Mouse (Mus musculus) midbrain, embryonic 15.5 days (tissue): ENCODE measurements around the gene Slc35c2. TPM values are rescaled to one million over a fixed set of nuclear protein-coding genes. Genes with fewer than 3 reads are reported as not detected.
A peak's percentile ranks its signal among the peaks of the same experiment; 100 is the strongest.

Source experiments
- ATAC-seq: fragments of 200-750 bp; cut with Nextera tagmentation; replicated peaks from 2 replicates; pipeline ENCODE4 v1.8.0; 2017; ENCODE audit warnings: moderate TSS enrichment
- H3K27ac ChIP-seq: fragments of 300-500 bp; sonication (generic); 2 replicates; pipeline ENCODE4 v1.5.1; 2015; ENCODE audit warnings: mild to moderate bottlenecking, inconsistent platforms
- H3K27me3 ChIP-seq: fragments of 300-500 bp; sonication (generic); replicated peaks from 2 replicates; pipeline ENCODE4 v1.6.1; 2015; ENCODE audit warnings: inconsistent platforms
- H3K36me3 ChIP-seq: fragments of 300-500 bp; sonication (generic); replicated peaks from 2 replicates; pipeline ENCODE4 v1.6.1; 2015; ENCODE audit warnings: inconsistent platforms
- H3K4me1 ChIP-seq: fragments of 300-500 bp; sonication (generic); 2 replicates; pipeline ENCODE4 v1.6.1; 2015; ENCODE audit warnings: inconsistent platforms
- H3K4me2 ChIP-seq: fragments of 300-500 bp; sonication (generic); 2 replicates; pipeline ENCODE4 v1.6.1; 2015; ENCODE audit warnings: inconsistent platforms, mild to moderate bottlenecking, moderate library complexity
- H3K4me3 ChIP-seq: fragments of 300-500 bp; sonication (generic); 2 replicates; pipeline ENCODE4 v1.5.1; 2015; ENCODE audit warnings: mild to moderate bottlenecking, inconsistent platforms
- H3K9ac ChIP-seq: fragments of 300-500 bp; sonication (generic); 2 replicates; pipeline ENCODE4 v1.6.1; 2015; ENCODE audit warnings: mild to moderate bottlenecking, inconsistent platforms
- H3K9me3 ChIP-seq: fragments of 300-500 bp; sonication (generic); 2 replicates; pipeline ENCODE4 v1.6.1; 2016; ENCODE audit warnings: inconsistent platforms
- WGBS: fragments of 180-500 bp; shearing (Covaris S2); methylation state at CpG from one replicate; pipeline ENCODE4 v1.1.7; 2015; ENCODE audit warnings: mixed read lengths; 5-methylcytosine and 5-hydroxymethylcytosine counted together
- polyA plus RNA-seq: library from polyadenylated mRNA; unstranded; fragments of >200 nt; fragmentation: Nextera tagmentation; extraction: Ambion mirVana; gene quantifications from 2 replicates; pipeline ENCODE4 v1.2.1, GENCODE M21; 2015

The Slc35c2 gene
- polyA plus RNA-seq, 1 experiment from 2014 or later = 72.8 TPM

- H3K27ac ChIP-seq = peak overlapping the region; percentile 53
These were observed 33.8 kb upstream of the Slc35c2 start for GRCm38 (mm10) chr2:165321381-165321888.

GRCm38 (mm10) chr2:165320531-165321150 lies 33.0 kb upstream of the Slc35c2 start:
- H3K27ac ChIP-seq = peak overlapping the region; percentile 53
- H3K9me3 ChIP-seq = no peaks in the 10 kb centered on the region
- no peak for ATAC-seq
- no peaks in the 10 kb centered on the region for H3K36me3 ChIP-seq
- H3K9ac ChIP-seq = no peak overlapping the region
- H3K27me3 ChIP-seq = no peaks in the 10 kb centered on the region
- peaks cover 87% of the 10 kb centered on the region for H3K4me1 ChIP-seq
- H3K4me3 ChIP-seq = no peak overlapping the region
- WGBS = 65% methylated on average over 12 of the region's 12 CpGs
- H3K4me2 ChIP-seq = no peak overlapping the region

More at GRCm38 (mm10) chr2:165321381-165321888, 33.8 kb upstream of the Slc35c2 start:
- Histone ChIP-seq H3K9me3 (no peaks in the 10 kb centered on the region), H3K36me3 (no peaks in the 10 kb centered on the region), H3K4me2 (no peak overlapping the region), H3K27me3 (no peaks in the 10 kb centered on the region), H3K9ac (no peak overlapping the region), H3K4me1 (peaks cover 80% of the 10 kb centered on the region), H3K4me3 (no peak overlapping the region)
- ATAC-seq = no peak
- 51% methylated on average over 8 of the region's 8 CpGs for whole genome bisulfite sequencing

GRCm38 (mm10) chr2:165319503-165319902 lies 31.8 kb upstream of the Slc35c2 start:
- H3K9ac ChIP-seq = no peak overlapping the region
- 82% methylated on average over 4 of the region's 4 CpGs for WGBS
- no peak for ATAC-seq
- H3K4me3 ChIP-seq = no peak overlapping the region
- H3K36me3 ChIP-seq = peaks cover 7% of the 10 kb centered on the region; the same call in 1 of the 2 replicates
- H3K4me2 ChIP-seq = no peak overlapping the region
- H3K9me3 ChIP-seq = no peaks in the 10 kb centered on the region
- no peaks in the 10 kb centered on the region for H3K27me3 ChIP-seq
- no peak overlapping the region for H3K27ac ChIP-seq
- peaks cover 75% of the 10 kb centered on the region for H3K4me1 ChIP-seq

- no peak overlapping the region for H3K4me3 ChIP-seq
- peaks cover 7% of the 10 kb centered on the region; the same call in 1 of the 2 replicates for H3K36me3 ChIP-seq
- H3K27ac ChIP-seq = peak overlapping the region; percentile 84; the same call in 1 of the 2 replicates
- no peaks in the 10 kb centered on the region for H3K9me3 ChIP-seq
- no peak for ATAC-seq
- H3K27me3 ChIP-seq = no peaks in the 10 kb centered on the region
- no peak overlapping the region for H3K9ac ChIP-seq
- whole genome bisulfite sequencing = 77% methylated on average over 7 of the region's 7 CpGs
- peaks cover 70% of the 10 kb centered on the region for H3K4me1 ChIP-seq
- H3K4me2 ChIP-seq = no peak overlapping the region
These were observed 31.3 kb upstream of the Slc35c2 start for GRCm38 (mm10) chr2:165318941-165319340.

- peak overlapping the region; percentile 84 for H3K27ac ChIP-seq
- H3K9ac ChIP-seq = peak overlapping the region; percentile 15; the same call in 1 of the 2 replicates
- no peaks in the 10 kb centered on the region for H3K27me3 ChIP-seq
- no peak overlapping the region for H3K4me3 ChIP-seq
- 37% methylated on average over 16 of the region's 16 CpGs for WGBS
- peaks cover 9% of the 10 kb centered on the region; the same call in 1 of the 2 replicates for H3K36me3 ChIP-seq
- ATAC-seq = no peak
- H3K9me3 ChIP-seq = no peaks in the 10 kb centered on the region
- peaks cover 62% of the 10 kb centered on the region for H3K4me1 ChIP-seq
- peak overlapping the region; percentile 21; the same call in 1 of the 2 replicates for H3K4me2 ChIP-seq
These were observed 30.1 kb upstream of the Slc35c2 start for GRCm38 (mm10) chr2:165317621-165318263.

- Histone ChIP-seq H3K4me2 (peak overlapping the region; percentile 23), H3K4me3 (no peak overlapping the region), H3K36me3 (peaks cover 12% of the 10 kb centered on the region; the same call in 1 of the 2 replicates), H3K27me3 (no peaks in the 10 kb centered on the region), H3K9me3 (no peaks in the 10 kb centered on the region), H3K27ac (peak overlapping the region; percentile 84), H3K4me1 (peaks cover 59% of the 10 kb centered on the region), H3K9ac (peak overlapping the region; percentile 15; the same call in 1 of the 2 replicates)
- peak; percentile 92 for ATAC-seq
- WGBS = 2% methylated on average over 9 of the region's 9 CpGs
These were observed 29.3 kb upstream of the Slc35c2 start for GRCm38 (mm10) chr2:165316837-165317473.

GRCm38 (mm10) chr2:165316204-165316603 lies 28.5 kb upstream of the Slc35c2 start:
- Histone ChIP-seq H3K4me1 (peaks cover 56% of the 10 kb centered on the region), H3K4me3 (no peak overlapping the region), H3K9ac (peak overlapping the region; percentile 11; the same call in 1 of the 2 replicates), H3K36me3 (peaks cover 12% of the 10 kb centered on the region; the same call in 1 of the 2 replicates), H3K27me3 (no peaks in the 10 kb centered on the region), H3K27ac (peak overlapping the region; percentile 84), H3K9me3 (no peaks in the 10 kb centered on the region), H3K4me2 (peak overlapping the region; percentile 23; the same call in 1 of the 2 replicates)
- peak; percentile 10 for ATAC-seq
- 31% methylated on average over 10 of the region's 10 CpGs for WGBS

GRCm38 (mm10) chr2:165314197-165314596 lies 26.5 kb upstream of the Slc35c2 start:
- H3K4me2 ChIP-seq = no peak overlapping the region
- 68% methylated on average over 8 of the region's 8 CpGs for WGBS
- no peak overlapping the region for H3K4me3 ChIP-seq
- no peak overlapping the region for H3K27ac ChIP-seq
- no peak overlapping the region for H3K9ac ChIP-seq
- no peak for ATAC-seq
- H3K4me1 ChIP-seq = peaks cover 60% of the 10 kb centered on the region
- no peaks in the 10 kb centered on the region for H3K27me3 ChIP-seq
- no peaks in the 10 kb centered on the region for H3K9me3 ChIP-seq
- H3K36me3 ChIP-seq = peaks cover 12% of the 10 kb centered on the region; the same call in 1 of the 2 replicates

GRCm38 (mm10) chr2:165312381-165312780 lies 24.7 kb upstream of the Slc35c2 start:
- Histone ChIP-seq H3K27me3 (no peaks in the 10 kb centered on the region), H3K27ac (no peak overlapping the region), H3K9me3 (no peaks in the 10 kb centered on the region), H3K4me2 (no peak overlapping the region), H3K4me1 (peaks cover 46% of the 10 kb centered on the region), H3K36me3 (peaks cover 12% of the 10 kb centered on the region; the same call in 1 of the 2 replicates), H3K4me3 (no peak overlapping the region), H3K9ac (no peak overlapping the region)
- ATAC-seq = no peak
- 64% methylated on average over 7 of the region's 7 CpGs for WGBS

GRCm38 (mm10) chr2:165311577-165311976 lies 23.9 kb upstream of the Slc35c2 start:
- H3K9ac ChIP-seq = no peak overlapping the region
- no peak overlapping the region for H3K4me2 ChIP-seq
- WGBS = 42% methylated on average over 12 of the region's 12 CpGs
- H3K4me1 ChIP-seq = peaks cover 37% of the 10 kb centered on the region
- H3K27ac ChIP-seq = peak overlapping the region; percentile 46
- no peak overlapping the region for H3K4me3 ChIP-seq
- no peaks in the 10 kb centered on the region for H3K9me3 ChIP-seq
- peaks cover 16% of the 10 kb centered on the region; the same call in 1 of the 2 replicates for H3K36me3 ChIP-seq
- ATAC-seq = no peak
- H3K27me3 ChIP-seq = no peaks in the 10 kb centered on the region

GRCm38 (mm10) chr2:165310818-165311425 lies 23.3 kb upstream of the Slc35c2 start:
- peaks cover 16% of the 10 kb centered on the region; the same call in 1 of the 2 replicates for H3K36me3 ChIP-seq
- no peak overlapping the region for H3K4me3 ChIP-seq
- ATAC-seq = peak; percentile 24; the same call in 1 of the 2 replicates
- H3K9ac ChIP-seq = 0 out of 2 replicates have a peak overlapping the region, but pooled peaks have one; percentile 10
- 30% methylated on average over 13 of the region's 13 CpGs for WGBS
- peak overlapping the region; percentile 46 for H3K27ac ChIP-seq
- H3K27me3 ChIP-seq = no peaks in the 10 kb centered on the region
- H3K4me1 ChIP-seq = peaks cover 31% of the 10 kb centered on the region
- no peaks in the 10 kb centered on the region for H3K9me3 ChIP-seq
- no peak overlapping the region for H3K4me2 ChIP-seq
